Mouse (Mus musculus): ENCODE data around the gene Palld. TPM values are rescaled to one million over a fixed set of nuclear protein-coding genes. Genes with fewer than 3 reads are reported as not detected.

Gene Palld
- 13.9 and 14.7 TPM in 2 replicates for polyA plus RNA-seq (2015; fragmentation: Nextera tagmentation; extraction: Ambion mirVana)

DNA sequence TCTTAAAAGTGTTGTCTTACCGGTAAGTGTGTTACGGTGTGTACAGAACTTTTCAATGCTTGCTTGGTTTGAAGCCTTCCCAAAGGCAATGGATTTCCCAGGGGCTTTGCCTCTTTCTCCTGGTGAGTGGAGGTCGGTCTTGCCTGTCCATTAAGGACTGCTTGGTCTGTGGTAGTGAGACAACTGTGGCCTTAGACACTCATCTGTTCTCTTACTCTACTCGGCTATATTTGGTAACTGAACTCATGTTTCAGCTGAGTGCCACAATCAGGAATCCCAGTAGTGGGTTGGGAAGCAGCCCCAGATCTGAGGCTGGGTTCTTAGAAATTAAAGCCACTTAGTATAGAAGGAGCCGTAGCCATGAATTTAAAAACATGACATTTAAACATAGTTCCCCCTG lies at the start of gene Palld:
Palld (minus strand) TSS at position 170 of the 400 bp plus-strand sequence.

GRCm38 (mm10) chr8:61927777-61928494 lies 25.4 kb upstream of the Palld start, which contains the start of gene Ddx60:
Gene Ddx60, plus strand, starts transcription at chr8:61928087.

DNA sequence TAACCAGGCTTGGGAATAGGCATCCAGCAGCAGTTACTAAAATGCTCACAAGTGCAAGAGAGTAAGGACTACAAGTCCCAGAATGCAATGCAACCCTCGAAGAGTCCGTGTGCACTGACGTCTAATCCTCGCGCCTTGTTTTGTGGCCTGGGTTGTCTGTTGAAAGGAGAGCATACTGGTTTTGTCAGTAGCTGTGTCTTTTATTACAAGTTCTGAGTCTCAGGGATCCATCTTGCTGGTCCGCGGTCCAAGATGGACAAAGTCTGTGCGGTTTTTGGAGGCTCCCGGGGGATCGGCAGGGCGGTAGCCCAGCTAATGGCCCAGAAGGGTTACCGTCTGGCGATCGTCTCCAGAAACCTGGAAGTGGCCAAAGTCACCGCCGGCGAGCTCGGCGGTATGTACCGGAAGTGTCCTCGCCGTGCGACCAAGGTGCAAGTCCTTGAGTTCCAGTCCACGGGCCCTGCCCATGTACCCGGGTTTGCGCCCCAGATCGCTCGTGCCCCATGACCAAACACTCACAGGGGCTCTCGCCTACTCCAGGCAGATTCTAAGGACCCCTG lies 414.8 kb downstream of the Palld start, which contains the start of gene Cbr4:
Cbr4 (plus strand) TSS at position 138 of the 560 bp plus-strand sequence.

Other genes starting within 250 kb of the Palld start
- gene Ddx60, start 25.4 kb upstream of the Palld start, polyA plus RNA-seq (2015; fragmentation: Nextera tagmentation; extraction: Ambion mirVana): 0.65 and 1.2 TPM in 2 replicates
- 0.17 TPM in 1 of 2 replicates, not detected in the other for gene Anxa10, start 220.5 kb upstream of the Palld start, polyA plus RNA-seq (2015; fragmentation: Nextera tagmentation; extraction: Ambion mirVana)

Data from neural tube, postnatal 0 days (tissue).